Mouse (Mus musculus) heart, postnatal 4 days (tissue): ENCODE results near the gene Zfp385a. TPM values are rescaled to one million over a fixed set of nuclear protein-coding genes. Genes with fewer than 3 reads are reported as not detected.

Experiments
- DNase-seq: peaks from one replicate; pipeline ENCODE4 v3.0.0; 2021
- total RNA-seq, 2 experiments: library from RNA; stranded (reverse); gene quantifications; 2 replicates each; pipeline ENCODE4 v1.2.3; 2021

The Zfp385a gene
- total RNA-seq, 2 experiments from 2014 or later: 21.9 to 22.0 TPM

DNA sequence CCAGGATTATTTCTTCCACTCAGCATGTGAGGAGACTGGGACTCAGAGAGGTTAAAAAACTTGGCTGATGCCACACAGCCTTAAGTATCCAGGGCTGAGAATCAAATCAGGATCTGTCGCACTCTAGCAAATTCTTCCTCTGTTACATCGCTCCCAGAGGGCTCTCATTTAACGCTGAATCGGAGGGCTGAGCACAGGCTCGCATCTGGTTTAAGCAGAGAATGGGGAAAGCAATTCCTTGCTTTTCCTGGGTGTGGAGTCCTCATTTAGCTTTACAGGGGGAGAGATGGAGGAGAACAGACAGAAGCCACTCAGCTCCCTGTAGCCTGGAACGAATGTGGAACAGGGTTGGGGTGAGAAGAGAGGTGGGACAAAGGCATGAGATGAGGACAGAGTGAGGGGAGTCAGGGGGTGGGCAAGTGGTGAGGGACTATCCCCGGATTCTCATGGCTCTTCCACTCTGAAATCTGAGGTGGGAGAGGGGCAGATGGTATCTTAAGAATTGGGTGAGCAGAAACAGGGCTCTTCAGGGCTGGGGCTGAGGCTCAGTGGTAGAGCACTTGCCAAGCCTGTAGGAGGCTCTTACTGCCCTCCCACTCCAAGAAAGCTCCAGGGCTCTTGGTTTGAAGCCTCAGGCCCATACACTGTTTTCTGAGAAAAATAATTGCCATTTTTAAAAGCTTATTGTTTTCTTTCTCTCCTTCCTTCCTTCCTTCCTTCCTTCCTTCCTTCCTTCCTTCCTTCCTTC lies 4.2 kb downstream of the Zfp385a start:
- no peak for DNase-seq

DNA sequence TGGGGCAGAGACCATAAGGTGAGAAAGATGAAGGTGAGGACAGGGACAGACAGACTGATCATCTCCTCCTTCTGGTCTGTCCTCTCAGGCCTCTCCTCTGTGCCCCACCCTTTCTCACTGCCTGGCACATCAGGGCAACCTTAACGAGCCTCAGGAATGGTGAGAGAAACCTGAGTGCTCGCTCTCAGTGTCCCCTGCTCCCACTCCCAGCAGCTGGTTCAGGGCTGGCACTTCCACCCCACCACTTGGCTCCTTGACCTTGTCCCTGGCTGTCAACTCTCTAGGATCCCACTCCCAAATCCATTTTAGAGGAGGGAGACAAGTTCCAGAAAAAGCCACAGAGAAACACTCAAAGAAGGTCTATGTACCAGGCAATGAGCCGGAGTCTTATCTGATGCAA lies 4.9 kb downstream of the Zfp385a start:
- no peak for DNase-seq

DNA sequence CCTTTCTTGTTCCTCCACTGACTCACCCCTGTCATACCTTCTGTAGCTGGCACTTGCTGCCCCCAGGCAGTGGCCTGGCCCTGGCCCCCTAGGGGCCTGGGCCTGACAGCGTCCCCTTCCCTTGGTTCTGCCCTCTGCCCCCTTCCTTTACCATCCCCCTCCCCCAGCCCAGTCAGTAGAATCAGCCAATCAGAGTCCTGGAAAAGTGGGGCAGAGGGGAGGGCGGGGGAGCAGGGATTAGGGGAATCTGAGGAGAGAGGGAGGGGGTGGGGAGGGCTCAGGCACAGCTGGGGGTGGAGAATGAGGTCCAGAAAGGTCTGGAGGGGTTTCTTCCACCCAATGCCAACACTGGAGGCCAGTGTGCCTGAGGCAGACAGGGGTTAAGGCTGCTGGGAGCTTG lies 5.7 kb downstream of the Zfp385a start:
- DNase-seq: no peak

DNA sequence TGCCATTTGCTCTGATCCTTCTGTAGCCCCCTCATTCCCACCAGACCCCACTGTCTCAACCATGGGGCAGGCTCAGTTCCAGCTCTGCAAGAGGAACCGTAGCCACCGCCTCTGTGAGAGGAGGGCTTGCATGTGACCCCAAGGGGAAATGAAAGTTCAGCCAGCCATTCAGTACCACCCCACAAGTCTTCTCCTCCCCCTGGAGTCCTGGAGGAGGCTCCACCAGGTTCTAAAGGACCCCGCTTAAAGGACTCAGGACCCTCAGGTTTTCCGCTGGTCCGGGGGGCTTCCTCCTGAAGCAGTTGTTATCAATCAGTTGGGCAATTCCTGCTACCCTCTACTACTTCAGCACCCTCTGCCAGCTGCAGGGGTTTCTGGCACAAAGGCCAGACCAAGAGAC lies 6.2 kb downstream of the Zfp385a start:
- DNase-seq: no peak

DNA sequence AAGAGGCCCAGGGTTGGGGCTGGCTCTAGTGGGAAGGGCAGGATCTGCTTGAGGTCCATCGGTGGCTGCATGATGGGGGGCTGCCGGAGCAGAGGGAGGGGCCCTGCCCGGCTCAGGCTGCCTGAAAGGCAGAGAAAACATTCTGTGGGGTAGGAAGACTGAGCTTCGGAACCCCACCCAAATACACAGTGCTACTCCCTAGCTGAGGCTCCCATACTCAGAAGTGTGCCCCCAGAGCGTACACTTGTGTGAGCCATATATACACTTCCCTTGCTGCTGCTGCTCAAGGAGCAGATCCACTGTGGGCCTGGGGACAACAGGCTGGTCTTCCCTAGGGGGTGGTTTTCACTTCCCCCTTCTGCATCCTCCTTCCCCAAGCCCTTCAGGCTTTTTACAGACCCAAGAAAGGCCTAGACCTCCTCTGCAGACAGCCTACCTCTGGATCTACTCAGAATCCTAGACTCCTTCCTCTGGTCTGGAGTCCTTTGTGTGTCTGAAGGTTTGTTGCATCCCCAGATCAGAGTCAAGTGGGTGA lies 6.7 kb downstream of the Zfp385a start:
- no peak for DNase-seq

DNA sequence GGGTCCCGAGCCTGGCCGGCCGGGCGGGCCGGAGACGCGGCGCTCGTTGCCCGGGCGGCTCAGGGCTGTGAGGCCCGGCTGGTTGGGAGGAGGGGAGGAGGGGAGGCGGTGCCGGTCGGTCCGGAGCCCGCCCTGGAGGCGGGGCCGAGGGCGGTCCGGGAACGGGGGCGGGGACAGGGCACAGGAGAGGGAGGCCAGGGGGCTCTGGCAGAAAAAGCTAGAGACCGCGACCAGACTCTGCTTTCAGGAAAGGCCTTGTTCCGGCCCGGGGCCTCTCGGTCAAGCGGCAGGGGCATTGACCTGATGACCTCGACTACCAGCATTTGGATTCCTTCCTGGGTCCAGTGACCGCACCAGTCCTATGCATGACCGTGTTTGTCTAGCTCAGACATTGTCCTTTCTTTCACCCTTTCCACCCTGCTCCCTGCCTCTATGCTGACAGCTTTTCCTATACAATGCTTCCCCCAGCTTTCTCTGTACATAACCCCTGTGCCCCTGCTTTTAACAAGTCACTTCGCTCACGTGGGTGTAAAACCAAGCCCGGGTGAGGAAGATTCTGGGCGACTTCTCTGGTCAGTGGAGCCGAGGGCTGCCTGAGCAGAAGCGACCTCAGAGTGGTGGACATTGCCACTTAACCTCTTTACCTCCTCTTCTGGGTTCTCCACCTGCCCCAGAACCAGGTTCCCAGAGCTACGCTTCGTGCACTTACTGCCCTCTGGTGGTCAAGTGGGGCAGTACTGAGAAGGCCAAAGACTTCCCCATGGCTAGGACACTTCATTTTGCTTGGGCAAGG lies 16.2 kb downstream of the Zfp385a start:
- DNase-seq: peak; percentile 95

DNA sequence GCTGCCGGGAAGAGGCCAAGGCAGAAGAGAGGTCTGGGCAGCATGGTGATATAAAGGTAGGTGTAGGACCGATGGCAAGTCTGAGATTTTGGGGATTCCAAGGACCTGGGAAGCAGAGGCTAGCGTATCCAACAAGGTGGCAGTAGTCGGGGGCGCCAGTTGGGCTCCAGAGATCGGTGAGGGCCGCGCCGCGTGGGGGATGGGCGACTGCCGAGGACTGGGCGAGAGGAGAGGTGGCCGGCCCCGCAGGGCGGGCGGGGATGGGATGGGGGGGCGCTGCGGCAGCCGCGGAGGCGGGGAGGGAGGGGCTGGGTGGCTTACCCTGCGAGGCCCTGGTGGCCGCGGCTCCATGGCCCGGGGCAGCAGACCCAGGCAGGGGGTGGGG lies 16.8 kb downstream of the Zfp385a start:
- peak; percentile 70 for DNase-seq

DNA sequence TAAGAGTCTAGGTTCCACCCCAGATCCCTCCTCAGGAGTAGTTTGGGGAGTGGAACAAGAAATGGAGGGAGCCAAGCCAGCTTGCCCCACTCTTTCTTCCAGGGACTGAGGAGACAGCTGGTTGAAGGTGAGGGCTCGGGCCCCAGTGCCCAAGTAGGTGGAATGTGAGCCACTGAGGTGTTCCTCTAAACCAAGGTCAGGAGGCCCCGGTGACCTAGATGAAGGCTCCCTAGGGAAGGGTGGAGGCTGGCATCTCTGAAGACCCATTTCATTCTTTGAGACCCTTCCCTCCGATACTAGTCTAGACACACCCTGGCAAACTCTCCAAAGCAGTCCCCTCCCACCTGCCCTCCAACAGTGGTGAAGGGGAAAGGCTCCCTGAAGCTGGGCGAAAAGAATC lies 17.5 kb downstream of the Zfp385a start:
- DNase-seq: no peak

DNA sequence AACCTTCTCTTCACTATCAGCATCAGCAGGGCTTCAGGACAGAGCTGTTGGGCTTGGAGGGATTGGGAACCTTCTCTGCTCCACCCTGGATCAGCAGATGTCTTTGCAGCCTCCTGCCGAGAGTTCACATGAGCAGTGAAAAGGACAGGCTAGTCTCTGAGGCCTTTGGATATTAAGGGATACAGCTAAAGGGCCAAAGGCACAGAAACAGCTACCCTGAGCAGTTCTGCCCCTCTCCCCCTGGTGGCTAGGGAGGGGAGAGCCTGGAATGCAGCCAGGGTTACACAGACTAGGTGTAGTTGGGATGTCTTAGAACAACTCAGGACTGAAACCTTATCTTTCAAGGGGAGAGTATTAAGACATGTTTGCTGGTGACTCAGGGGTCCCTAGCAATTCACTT lies 18.8 kb downstream of the Zfp385a start:
- peak; percentile 71 for DNase-seq

DNA sequence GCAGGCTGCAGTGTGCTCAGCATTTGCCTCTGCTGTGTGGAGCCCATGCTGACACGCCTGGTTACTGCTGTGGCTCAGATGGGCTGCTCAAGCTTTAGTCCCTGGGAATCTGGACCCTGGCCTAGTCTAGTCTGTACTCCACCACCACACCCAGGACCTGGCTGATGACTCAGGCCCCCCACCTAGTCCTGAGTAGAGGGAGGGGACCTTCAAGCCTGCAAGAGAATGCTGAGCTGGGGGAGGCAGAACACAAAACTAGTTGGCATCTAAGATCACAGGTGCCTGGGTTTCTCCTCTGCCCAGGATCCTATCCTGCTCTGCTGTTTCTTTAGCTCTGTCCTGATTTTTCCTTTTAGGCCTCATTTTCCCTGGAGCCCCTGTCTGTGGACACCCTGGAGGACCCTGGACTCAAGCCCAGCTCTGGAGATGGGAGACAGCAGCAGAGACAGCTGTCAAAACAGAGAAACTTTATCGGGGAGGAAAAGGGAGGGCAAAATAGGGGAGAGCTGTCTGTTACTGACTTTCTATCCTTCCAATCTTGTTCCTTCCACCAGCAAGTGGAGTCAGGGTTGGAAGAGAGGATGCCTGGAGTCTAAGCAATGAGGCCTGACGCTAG lies 21.6 kb downstream of the Zfp385a start:
- DNase-seq: peak; percentile 61

DNA sequence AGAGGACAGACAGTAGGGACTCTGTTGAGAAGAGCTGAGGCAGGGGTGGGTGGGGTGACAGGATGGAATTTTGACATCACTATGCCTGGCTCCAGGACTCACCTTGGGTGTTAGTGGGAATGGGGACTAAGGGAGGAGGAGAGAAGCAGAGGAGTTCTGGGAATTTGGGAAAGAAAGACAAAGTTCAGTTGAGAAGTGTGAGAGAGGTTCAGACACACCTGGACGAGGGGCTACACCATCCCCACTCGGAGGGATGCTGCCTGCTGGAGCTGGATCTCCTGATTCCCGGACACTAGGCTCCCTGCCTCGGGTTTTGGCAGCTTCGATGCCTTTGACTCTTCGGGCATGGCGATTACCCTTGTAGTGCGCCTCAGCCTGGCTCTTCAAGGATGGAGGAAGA lies 22.2 kb downstream of the Zfp385a start:
- no peak for DNase-seq

DNA sequence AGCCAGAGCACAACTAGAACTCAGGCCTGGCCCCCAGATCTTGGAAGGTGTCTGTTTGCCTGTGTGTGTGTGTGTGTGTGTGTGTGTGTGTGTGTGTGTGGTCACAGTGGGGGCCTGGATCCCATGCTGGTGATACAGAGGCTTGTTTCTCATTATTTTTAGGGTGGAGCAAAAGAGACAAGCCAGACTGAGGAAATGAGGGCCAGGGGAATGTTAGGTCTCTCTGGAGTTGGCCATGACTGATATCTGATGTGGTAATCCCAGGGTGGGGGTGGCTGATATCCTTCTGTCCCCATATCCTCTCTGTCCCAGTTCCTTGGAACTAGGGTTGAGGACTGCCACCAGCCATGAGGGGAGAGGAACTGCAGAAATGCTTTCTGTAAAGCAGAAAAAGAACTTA lies 22.8 kb downstream of the Zfp385a start:
- DNase-seq: no peak

DNA sequence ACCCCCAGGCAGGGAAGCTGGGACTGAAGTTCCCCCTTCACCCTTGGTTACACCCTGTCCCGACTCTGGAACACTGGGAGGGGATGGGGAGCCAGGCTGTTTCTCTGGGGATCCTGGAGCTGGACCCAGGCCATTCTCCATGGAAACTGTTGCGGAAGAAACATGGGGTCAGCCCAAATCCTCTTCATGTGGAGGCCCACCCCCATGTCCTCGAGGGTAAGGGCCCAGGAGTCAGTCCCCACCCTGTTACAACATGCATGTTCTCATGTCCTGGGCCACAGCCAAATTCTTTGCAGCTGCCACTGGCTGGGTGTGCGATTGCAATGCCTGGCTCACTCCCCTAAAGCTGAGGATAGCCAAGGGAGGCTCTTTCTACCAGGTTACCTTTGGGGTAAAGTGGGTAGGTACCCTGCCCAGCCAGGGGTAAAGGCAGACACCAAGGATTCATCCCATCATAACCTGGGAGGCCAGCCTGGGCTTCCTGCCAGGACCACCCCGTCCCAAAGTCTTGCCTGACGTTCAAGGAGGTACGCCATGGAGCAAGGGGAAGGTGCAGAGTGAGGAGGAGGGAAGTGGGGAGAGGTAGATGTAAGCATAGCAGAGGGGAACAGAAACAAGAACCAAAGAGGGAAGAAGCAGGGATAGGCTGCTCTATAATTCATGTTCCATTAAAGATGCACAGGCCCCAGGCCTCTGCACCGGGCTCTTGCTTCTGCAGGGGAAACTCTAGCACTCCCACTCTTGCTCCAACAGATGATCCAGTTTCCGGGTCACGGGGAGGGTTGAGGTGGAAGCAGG lies 23.7 kb downstream of the Zfp385a start:
- peak; percentile 78 for DNase-seq

DNA sequence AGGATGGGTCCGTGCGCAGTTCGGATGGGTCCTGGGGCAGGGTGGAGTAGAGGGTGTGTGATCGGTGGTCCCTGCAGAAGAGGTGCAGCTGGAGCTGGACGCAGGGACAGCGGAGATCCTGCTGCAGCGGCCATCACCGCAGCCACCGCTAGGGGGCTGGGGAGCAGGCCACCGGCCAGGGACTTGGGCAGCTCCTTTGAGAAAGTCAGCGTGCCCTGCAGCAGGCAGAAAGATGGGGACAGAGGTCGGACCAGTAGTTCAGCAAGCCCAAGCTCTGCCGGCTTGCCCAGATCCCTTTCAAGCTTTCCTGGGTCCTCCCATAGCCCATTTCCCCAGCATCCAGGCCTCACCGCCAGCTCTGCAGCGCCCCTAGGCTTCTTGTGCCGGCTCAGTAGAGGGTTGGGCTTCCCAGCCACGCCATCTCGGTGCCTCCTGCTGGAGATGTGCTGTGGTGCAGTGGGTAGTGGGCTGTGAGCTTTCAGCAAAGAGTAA lies 24.8 kb downstream of the Zfp385a start:
- DNase-seq: peak; percentile 89

DNA sequence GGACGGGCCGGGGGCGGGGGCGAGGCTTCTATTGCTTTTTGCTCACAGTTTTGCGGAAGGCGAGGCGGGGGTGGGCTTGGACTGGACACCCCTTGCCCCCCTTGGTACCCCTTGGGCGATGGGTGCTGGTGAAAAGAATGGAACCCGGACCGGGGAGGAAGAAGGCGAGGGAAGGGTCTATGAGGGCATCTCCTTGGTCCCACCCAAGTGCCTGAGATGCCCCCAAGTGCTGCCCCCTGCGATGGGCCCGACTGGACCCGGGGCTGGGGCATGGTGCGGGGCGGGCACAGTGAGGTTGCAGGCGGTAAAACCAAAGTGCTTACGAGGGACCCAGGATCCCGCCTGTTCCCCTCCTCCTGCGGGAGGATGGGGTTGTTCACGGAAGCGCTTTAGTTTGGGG lies 25.7 kb downstream of the Zfp385a start:
- no peak for DNase-seq

DNA sequence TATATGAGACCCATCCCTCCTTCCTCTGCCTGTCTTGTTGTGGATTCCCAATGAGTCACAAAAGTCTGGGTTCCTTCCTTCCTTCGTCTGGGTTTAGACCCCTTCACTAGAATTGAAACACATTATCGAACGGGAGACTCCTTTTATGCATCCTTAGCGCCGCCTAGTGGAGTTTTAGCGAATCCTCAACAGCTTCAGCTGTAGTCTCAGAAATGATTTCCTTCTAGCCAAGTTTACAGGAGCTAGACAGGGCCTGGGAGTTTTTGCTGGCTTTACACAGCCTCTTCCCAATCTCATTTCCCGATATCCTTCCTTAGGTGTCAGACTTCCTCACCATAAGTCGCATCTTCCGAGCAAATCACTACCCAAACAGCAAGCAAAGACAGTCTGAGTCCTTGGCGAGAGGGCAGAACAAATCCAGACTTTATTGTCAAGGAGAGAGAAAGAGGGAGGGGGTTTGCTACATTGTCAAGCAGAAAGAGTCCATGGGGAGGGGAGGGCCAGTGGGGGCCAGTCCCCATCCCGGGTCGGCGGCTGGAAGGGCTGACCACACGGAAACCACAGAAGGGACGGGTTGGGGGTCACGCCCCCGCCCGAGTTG lies 26.3 kb downstream of the Zfp385a start:
- peak; percentile 67 for DNase-seq

DNA sequence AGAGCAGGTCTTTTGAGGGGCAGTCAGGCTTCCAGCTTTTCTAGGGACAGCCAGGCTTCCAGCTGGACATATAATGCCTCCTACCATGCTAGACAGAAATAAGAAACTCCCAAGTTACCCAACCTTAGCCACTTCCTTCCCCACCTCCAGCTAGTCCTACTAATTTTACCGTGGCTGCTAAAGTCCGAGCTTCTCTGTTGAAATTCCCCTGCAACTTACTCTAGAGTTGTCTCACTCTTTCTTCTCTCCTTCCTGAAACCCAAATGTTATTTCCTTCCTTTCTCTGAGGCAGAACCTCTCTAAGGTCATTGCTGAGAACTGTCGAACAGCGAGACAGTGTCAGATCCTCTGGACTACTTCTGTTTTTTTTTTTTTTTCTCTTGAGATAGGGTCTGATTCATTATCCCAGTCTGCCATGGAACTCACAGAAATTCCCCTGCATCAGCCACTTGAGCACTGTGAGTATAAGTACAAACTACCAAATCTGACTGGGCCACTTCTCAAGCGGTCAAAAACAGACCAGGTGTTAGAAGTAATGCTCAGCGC lies 29.5 kb downstream of the Zfp385a start, which contains the start of gene Gpr84:
Gene Gpr84 (minus strand): TSS at position 248 of the 546 bp plus-strand sequence.
- no peak for DNase-seq

DNA sequence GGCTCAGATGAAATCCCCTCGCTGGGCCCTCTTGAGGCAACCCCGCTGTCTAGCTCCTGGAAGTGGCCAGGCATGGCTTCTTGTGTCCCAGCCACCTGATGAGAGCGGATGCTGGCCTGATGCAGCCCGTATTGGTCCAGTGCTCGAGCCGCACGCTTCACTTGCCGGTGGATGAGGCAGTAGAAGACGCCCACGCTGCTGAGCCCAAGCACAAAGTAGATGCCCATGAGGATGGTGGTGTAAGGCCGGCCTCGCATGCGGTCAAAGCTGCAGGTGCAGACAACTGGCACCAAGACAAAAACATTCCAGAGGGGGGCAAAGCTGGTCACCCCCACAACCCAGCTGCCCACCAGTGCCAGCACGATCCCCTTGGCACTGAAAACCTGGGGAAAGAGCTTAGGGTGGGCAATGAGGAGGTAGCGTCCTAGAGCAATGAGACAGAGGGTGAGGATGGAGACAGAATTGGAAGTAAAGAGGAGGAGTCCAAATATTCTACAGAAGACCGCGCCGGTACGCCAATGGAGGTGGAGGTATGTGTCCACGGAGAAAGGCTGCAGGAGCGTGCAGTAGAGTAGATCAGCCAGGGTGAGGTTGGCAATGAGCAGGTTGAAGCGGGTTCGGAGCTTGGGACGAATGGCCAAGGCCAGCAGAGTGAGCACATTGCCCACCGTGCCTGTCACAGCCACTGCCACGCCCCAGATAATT lies 30.9 kb downstream of the Zfp385a start:
- no peak for DNase-seq

DNA sequence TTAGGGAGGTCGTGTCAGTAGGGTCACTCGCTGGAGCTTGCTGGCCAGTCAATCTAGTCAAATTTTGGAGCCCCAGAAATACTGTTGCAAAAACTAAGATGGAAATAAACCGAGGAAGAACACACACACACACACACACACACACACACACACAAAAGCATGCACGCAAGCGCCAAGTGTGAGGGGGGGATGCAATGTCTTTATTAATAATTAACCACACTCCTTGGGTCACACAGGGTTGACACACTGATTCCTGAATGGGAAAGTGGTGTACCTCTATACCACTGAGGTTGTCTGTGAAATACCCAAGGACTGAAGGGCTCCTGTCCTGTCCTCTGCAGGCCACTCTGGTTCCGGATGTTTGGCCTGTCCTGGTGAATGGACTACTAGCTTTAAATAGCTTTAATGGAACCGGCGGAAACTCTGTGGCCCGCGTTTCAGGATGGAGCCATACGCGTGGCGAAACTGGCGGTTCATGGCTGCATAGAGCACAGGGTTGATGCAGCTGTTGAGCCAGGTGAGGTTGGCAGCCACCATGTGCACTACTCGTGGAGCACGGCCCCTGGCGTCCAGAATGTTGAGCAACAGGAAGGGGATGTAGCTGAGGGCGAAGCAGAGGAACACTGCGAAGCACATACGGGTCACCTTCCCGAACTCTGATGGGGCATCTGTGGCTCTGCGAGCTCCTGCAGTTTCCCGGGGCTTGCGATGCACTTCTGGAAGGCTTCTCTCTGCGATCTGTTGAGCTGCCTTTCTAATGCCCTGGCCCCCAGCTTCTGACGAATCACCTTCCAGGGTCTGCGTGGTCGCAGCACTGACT lies 31.6 kb downstream of the Zfp385a start:
- peak; percentile 32 for DNase-seq

DNA sequence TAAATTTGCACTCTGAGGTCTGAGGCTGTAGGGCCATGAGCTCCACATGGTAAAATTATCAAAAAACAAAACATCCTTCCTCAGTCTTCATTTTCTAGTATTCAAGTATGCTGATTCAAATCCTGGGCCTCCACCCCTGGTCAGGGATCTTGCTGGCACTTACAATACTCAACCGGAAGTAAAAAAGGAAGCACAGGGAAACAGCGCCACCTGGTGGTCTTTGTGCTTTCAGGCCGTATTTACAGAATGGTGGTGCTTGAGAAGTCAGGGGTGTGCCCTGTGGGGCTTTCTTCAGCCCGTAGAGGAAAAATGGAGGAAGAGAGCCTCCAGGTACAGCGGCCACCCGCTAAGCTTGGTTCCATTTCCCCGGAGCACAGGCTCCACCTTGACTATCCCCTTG lies 32.8 kb downstream of the Zfp385a start:
- DNase-seq: peak; percentile 95
